Mouse (Mus musculus): Measurements from ENCODE around the gene Lrmda.

GRCm38 (mm10) chr14:22190111-22190510 is 170.6 kb downstream of the Lrmda start:
- no peak for TF ChIP-seq CTCF (IDR thresholded peaks at IDR 0.05; ENCODE audit: borderline replicate concordance, control insufficient read depth, extremely low read depth, insufficient read depth, low read length, poor library complexity)
- no peak for TF ChIP-seq POLR2A (IDR thresholded peaks at IDR 0.05; ENCODE audit: control insufficient read depth, extremely low read depth, insufficient read depth, low read length, poor library complexity)
